Mouse (Mus musculus) embryo, embryonic 11.5 days (tissue): ENCODE measurements around the gene Nudcd2.
"Not testable (repeated sequence)": the region's sequence is repeated elsewhere in the genome, so short reads cannot be mapped to it uniquely, and the experiment has no call there.

ENCODE experiments used
- DNase-seq: peaks from one replicate; pipeline ENCODE4 v3.0.0-alpha.2; 2012; ENCODE audit warnings: low read depth, low spot score

Gene Nudcd2

DNA sequence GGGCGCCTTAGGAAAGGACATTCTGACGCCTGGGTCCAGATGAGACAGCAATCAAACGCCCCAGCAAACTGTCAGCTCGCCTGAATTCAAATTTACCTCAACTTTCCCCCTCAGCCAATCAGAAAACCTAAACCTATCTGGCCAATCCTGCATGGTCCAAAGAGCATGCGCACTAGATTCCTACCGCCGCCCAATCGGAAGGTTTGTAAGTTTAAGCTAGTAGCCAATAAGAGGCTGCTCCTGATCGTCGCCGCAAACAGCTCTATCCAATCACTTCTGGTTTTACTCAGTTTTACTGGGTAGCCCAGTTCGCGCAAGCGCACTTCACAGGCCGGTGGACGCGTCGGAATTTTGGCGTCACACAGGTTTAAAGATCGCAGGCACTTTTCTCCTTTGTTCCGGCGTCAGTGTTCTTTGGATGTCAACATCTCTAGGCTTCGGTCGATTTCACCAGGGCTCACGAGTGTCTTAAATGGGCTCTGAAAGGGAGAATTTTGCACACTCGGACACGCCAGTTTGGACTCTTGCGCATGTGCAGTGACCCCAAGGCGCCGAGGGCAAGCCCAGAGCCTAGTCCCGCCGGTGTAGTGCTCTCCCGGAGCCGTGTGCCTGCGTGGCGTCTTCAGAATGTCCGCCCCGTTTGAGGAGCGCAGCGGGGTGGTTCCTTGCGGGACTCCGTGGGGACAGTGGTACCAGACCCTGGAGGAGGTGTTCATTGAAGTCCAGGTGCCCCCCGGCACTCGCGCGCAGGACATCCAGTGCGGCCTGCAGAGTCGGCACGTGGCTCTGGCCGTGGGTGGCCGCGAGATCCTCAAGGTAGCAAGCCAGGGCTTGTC is at the start of gene Nudcd2, which contains the start of gene Hmmr:
Gene Nudcd2, plus strand, starts transcription at position 329 of the 836 bp plus-strand sequence.
Gene Hmmr, minus strand, starts transcription at position 84 of the 836 bp plus-strand sequence.
- DNase-seq = peak; percentile 97

DNA sequence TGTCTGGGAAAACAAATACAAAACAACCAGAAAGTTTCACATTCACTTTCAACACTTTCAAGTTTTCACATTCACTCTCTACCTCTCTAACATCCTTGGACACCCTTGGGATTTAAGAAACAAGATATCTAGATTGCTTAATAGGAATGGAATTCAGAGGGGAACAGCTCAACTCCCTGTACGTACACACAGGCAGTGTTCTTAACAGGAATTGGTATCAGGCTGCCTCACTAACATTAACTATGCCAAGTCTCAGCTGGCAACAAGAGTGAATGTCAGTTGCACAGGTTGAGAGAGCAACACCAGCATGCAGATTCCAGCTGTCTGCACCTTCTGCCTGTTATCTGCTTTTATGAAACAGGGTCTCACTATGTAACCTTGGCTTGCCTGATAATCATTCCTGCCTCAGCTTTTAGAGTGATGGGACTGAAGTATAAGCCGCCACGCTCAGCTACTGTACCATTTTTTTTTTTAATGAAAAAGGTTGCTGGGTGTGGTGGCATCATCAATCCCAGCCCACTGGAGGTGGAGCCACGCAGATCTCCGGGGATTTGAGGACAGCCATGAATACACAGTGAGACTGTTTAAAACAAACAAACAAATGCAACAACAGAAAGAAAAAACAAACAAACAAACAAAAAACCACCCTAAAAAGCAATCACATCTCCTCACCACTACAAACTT is 42.9 kb upstream of the Nudcd2 start:
- DNase-seq = no peak

DNA sequence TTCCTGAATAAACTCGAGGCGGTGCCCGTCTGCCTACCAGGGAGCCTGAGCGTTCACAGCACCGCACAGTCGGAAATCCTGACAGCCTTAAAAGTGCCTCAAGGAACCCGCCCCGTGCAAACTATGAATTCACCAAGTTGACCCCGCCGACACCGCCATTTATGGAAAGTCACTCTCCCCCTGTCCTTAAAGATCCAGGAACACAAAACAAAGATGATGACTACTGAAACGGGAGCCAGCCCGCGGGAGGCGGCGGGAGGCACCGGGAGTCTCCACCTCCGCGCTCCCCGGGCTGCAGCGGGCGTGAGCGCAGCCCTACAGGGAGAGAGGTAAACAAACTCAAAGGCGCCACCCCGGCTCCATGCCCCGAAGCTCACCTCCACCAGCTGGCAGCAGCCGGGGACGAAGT is 41.4 kb upstream of the Nudcd2 start:
- DNase-seq = peak; percentile 17

DNA sequence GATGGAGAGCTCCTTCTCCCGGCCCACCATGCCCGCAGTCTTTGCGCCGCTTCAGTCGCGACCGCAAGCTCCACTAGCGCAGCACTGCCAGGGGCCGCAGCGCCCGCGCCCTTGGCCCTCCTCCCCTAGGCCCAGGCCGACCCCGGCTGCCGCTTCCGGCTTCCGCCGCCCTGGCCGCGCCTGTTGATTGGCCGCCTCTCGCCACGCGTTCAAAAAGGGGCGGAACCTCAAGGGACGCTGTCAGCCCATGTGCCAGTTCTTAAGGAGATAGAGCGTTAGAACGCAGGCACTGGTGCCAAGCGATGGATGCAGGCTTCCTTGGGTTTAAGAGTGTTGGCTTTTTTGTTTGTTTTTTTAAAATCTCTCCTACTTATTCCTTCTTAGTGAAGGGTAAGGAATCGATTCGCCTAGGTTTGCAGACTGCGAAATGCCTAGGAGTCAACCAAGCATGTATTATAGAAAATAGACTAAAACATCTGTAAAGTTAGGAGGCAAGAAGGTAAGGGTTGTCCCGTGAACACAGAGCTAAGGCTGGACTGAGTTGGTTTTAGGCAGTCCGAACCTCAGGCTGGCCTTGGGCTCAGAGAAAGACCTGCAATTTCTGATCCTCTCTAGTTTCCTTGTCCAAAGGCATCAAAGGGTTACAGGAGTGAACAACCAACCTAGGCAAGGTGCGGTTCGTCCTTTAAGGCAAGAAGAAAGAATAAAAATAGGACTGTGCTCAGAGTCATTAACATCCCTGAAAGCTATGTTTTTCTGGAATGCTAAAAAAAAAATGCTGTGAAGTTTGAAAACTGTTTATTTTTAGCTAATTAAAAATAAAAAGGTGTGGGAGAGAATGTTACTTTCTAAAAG is 40.7 kb upstream of the Nudcd2 start:
- peak; percentile 87 for DNase-seq

DNA sequence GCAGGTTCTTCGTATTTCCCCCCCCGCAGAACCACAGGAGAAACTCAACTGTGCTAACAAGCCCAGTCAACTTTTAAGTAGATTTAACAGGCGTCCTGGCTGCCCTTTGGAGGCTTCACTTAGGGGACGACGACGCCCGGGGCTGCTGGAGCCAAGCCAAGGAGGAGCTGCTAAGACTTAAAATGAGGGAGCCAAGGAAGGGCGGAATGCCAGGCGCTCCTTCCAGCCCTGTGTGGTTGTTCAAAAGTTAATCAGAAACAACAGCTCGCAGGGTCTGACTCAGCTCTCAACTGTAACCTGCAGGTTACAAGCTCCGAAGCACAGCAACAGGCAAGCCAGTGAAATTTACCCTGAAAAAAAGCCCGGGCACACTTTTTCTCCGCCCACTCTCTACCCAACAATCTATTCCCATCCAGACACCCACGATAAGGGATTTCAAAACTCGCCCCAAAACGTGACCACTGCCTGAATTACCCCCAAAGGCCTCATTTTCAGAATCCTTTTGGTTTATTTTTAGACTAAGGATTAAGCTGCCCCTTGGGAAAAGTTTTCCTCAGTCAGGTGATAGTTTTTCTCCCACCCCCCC is 40.0 kb upstream of the Nudcd2 start:
- peak; percentile 23 for DNase-seq

DNA sequence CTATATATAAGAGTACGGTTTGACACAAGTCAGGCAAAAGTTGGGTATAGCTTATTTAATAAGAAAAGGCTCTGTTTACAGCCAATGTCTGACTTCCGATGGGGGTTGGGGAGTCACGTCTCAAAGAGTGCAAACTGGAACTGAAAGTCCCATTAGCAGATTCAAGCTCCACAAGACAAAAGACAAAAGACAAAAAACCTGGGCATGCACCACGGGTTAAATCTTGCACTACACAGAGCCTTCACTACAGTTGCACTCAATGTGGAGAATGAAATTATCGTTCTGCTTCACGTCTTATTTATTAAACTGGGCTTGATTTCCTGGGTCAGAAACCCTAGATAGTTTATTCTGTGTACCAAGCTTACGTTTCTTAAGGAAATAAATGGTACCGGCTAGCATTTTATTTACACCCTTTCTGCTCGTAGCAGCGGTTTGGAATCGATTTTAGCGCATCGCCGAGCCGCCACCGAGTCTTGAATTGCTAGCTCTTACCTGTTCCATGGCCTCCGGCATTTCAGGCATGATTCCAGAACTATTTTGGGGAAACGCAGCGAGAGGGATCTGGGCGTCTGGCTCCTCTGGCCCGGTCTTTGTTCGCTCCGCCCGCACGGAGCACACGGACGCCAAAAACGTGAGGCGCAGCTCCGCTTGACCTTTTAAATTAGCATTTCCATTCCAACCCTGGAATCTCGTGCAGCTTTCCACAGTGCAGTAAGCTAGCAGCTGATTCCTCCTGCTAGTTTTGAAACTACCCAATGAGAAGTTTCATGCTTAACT is 39.0 kb upstream of the Nudcd2 start:
- DNase-seq = peak; percentile 59

DNA sequence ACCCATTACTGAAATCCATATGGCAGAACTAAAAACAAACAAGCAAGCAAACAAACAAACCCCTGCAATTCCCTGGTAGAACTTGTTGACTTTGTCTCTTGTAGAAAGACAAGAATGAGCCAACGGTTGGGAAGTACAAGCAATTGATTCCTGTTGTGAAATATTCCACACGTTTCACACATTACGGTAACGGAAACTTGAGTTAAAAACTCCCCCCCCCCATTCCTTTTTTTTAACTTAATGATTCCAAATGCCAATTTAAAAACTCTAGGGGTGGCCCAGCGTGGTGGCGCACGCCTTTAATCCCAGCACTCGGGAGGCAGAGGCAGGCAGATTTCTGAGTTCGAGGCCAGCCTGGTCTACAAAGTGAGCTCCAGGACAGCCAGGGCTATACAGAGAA is 38.4 kb upstream of the Nudcd2 start, which contains the start of gene Mat2b:
Gene Mat2b, minus strand, starts transcription at position 101 of the 400 bp plus-strand sequence.
- DNase-seq = no peak

DNA sequence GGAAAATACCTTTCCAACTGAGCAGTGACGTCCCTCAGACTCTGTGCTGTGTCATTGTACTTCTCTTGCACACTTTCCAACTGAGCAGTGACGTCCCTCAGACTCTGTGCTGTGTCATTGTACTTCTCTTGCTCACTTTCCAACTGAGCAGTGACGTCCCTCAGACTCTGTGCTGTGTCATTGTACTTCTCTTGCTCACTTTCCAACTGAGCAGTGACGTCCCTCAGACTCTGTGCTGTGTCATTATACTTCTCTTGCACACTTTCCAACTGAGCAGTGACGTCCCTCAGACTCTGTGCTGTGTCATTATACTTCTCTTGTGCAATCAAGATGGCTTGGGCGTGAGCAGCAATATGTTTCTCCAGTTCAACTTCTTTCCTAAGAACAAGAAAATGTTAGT is 23.6 kb upstream of the Nudcd2 start:
- DNase-seq = not testable (repeated sequence)

DNA sequence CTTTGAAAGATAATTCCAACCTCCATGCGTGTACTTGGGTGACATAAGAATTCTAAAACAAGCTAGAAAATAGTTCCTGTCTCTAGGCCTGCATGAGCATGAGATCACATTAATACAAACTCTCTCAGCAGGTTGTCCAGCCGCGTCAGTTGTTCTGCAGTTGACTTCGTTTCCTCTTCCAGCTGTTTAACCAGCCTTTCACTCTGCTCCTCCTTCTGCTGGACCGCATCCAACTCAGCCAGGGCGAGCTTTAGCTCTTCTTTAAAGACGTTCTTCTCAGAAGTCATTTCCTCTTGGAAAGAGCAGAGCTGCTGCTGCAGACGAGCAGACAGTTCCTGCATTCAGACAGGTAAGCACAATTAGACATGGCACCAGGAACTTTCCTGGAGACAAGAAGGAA is 19.6 kb upstream of the Nudcd2 start:
- DNase-seq = no peak

DNA sequence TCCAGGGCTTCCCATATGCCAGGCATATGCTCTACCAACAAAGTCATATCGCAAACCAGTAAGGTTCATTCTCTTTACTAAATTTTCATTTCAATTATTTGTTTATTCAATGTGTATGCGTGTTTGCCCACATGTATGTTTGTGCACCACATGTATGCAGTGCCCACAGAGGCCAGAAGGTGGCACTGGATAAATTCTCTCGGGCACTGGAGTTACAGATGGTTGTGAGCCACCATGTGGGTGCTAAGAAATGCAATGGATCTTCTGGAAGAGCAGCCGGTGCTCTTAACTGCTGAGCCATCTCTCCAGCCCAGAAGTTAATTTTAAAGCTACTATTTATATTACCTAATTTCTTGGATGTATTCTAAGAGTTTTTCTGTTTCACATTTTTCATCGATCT is 17.9 kb upstream of the Nudcd2 start:
- no peak for DNase-seq

DNA sequence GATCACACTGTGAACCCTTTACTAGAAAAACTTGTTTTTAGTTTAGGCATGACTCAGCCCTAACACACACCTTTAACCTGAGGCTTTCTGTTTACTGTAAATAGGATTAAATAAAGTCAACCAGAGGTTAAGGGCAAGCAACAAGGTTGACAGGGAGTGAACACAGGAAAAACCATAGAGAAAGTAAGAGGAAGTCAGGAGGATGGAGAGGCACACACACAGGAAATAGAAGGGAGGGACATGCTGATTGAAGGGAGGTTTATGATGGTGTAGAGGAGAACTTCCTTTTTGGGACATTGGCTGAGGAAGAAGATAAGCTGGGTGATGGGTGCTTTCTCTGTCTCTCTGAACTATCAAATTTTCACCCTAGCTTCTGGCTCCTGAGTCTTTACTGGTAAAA is 15.1 kb upstream of the Nudcd2 start:
- DNase-seq = no peak

DNA sequence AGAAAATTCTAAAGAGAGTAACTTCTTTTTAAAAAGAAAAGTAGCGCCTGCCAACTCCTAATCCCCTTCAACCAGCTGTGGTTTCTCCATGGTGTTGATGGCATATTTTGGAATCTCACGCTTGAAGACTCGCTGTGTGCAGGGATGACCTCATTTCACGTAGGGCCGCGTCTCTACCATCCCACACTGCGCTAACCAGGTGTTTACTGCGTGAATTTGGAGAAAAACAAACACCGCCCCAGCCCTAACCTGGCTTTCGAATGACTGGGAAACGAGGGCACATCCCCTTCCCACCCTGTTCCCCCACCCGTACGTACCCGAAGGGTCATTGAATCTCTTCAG is 499 bp upstream of the Nudcd2 start:
- no peak for DNase-seq

DNA sequence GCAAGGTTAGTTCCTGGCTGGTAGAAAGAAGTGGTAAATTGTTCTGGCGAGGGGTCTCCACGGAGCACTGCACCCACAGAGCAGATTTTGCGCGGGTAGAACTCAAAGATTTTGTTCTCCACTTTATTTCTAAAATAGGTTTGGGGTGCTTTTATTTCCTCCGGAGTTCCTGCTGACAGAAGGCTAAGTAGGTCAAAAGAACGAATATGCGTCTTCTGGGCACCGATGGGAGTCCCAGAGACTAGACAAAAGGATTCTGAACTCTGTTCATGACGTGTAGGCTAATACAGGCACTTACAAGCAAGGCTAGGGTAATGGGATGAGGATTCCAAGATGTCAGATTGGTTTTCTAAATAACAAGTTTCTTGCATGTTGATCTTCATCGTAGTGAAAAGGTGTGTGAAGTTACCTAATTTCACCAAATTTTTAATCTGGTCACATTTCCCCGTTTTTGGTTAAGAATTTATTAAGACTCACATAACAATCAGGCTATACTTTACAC is 835 bp downstream of the Nudcd2 start:
- DNase-seq = no peak

DNA sequence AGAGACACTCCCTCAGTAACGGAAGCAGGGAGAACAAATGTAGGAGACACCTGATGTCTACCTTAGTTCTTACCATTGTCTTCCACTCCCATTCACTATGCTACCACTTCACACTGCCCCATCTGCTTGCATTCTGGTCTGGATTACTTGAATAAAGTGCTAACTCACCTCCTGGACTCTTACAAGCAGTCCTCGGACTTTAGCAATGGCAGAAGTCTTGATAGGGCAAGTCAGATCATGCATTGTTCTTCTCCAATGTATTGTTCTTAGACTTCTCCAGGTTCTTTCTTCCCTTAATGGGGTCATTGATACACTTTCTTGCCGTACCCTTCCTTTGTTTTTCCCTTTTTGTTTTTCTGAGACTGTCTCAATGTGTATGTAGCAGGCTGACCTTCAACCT is 3.9 kb downstream of the Nudcd2 start:
- no peak for DNase-seq

DNA sequence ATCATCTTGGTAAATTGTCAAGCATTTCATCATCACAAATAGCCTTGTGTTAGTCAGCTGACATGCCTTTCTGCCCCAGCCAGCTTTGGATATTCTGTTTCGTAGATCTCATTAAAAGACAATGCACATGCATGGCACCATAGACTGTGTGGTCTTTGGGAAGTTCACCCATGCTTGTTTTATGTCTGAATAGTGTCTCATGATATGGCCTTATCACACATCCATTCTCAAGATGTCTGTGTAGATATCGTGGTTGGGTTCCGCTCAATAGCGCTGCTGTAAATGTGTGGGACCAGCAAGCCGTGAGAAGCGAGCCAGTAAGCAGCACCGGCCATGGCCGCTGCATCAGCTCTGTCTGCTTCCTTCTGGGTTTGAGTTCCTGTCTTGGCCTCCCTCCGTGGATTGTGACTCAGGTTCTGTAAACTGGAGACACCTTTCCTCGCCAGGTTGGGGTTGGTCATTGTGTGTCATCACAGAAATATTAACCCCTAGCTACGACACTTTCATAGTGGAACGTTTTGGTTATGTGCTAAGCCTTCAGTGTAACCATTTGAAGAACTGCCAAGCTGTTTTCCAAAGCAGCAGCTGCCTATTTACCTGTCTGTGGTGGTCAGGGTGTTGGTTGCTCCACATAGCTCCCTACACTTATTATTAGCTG is 8.3 kb downstream of the Nudcd2 start:
- no peak for DNase-seq

DNA sequence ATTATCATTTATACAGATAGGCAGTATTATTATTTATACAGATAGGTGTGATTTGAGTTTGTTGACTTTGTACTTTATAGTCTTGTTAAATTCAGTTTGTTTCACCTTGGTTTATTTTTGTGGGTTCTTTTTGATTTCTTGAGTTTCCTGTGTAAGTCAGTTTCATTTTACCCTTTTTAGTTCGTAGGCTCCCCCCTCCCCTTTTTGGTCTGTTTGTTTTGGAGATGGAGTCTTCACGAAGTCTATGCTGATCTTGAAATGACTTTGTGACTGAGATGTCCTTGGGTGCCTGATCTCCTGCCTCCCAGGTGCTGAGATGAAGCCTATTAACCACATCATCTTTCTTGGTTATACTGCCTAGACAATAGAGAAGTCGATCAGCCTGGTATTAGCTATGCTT is 10.9 kb downstream of the Nudcd2 start:
- no peak for DNase-seq

DNA sequence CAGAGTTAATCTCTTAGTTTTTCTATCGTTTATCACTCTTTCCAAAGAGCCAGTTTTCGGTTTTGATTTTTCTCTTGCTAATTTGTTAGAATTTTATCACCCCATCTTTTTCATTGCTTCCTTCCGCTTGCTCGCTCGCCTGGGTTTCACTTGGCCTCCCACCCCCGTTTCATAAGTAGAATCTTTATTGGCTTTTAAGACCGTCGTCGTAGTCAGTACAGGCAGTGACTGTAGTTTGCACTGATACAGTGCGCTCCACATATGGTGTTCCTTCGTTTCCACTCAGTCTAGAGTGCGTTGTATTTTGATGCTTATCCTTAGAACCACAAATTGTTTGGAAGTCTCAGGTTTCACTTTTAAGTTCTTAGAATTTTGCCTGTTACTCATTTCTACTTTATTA is 12.9 kb downstream of the Nudcd2 start:
- DNase-seq = no peak

DNA sequence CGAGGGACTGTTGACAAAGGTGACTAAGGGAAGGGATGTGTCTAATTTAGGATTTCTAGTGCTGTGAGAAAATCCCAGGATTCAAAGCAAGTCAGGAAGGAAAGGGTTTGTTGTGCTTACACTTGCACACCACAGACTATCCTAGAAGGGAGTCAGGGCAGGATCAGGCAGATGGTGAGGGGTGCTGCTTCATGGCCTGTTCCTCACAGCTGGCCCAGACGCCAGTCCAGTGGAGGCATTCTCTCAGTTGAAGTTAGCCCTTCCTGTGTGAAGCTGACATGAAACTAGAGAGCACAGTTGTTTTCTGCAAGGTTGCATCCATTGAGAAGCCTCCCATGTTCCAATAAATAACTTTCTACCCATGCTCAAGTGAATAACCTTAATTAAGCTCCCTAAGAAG is 14.2 kb downstream of the Nudcd2 start:
- no peak for DNase-seq

DNA sequence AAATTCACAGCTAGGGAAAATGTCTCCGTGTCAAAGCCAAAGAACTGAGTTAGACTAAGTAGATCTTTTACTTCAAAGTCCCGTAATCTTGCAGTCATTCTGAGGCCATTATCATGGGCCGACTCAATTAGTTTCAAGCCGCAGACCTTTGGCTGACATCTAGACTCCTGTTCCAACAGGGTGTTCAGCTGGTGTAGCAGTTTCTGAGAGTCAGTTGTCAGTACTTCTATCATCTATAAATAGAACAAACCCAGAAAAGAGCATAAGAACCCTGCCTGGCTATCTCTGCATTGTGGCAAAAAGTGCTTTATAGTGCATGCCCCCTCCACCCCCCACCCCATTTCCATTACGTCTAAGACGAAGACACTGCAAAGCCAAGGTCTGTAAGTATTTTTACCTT is 20.4 kb downstream of the Nudcd2 start:
- DNase-seq = no peak

DNA sequence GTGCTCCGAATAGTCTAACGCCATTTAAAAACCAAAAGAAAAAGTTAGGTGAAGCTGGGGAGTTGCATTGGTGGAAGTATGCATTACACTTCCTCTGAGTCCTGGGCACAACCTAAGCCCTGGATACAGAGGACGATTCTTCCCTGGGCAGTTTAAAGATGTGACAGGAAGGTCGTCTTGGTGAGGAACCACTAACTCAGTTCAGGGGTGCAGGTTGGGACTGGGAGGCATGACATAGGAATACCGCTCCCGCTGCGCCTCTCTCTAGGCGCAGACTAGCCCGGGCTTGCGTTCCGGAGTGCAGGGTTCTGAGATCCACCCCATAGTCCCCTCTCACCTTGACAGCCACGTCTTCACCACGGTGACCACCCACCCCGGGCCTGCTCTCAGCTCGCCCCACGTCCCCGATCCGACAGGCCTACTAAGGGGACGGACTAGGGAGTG is 21.2 kb downstream of the Nudcd2 start:
- DNase-seq = no peak
